Mouse (Mus musculus): ENCODE measurements around the gene Pak3.

Pak3 gene

GRCm38 (mm10) chrX:143664221-143665150 lies 146.1 kb downstream of the Pak3 start:
- DNase-seq (ENCODE audit: extremely low spot score): peak; percentile 53

GRCm38 (mm10) chrX:143665771-143666170 lies 147.4 kb downstream of the Pak3 start:
- no peak for DNase-seq (ENCODE audit: extremely low spot score)

GRCm38 (mm10) chrX:143666991-143667390 lies 148.6 kb downstream of the Pak3 start:
- DNase-seq (ENCODE audit: extremely low spot score): no peak

GRCm38 (mm10) chrX:143668242-143668641 lies 149.9 kb downstream of the Pak3 start:
- DNase-seq (ENCODE audit: extremely low spot score): peak; percentile 45

GRCm38 (mm10) chrX:143678566-143678965 lies 160.2 kb downstream of the Pak3 start:
- no peak for DNase-seq (ENCODE audit: extremely low spot score)

- no peak for DNase-seq (ENCODE audit: extremely low spot score)
Observed at GRCm38 (mm10) chrX:143722250-143722649, 203.9 kb downstream of the Pak3 start.

GRCm38 (mm10) chrX:143725411-143725810 lies 207.0 kb downstream of the Pak3 start:
- DNase-seq (ENCODE audit: extremely low spot score): no peak

GRCm38 (mm10) chrX:143736035-143736434 lies 217.6 kb downstream of the Pak3 start:
- DNase-seq (ENCODE audit: extremely low spot score): peak; percentile 5

- peak; percentile 21 for DNase-seq (ENCODE audit: extremely low spot score)
Observed at GRCm38 (mm10) chrX:143739171-143739570, 220.8 kb downstream of the Pak3 start.

- DNase-seq (ENCODE audit: extremely low spot score): no peak
Observed at GRCm38 (mm10) chrX:143762556-143762955, 244.2 kb downstream of the Pak3 start.

GRCm38 (mm10) chrX:143815948-143816347 lies 297.6 kb downstream of the Pak3 start:
- DNase-seq (ENCODE audit: extremely low spot score): no peak

- DNase-seq (ENCODE audit: extremely low spot score): no peak
Observed at GRCm38 (mm10) chrX:143818961-143819360, 300.6 kb downstream of the Pak3 start.

GRCm38 (mm10) chrX:143826521-143826920 lies 308.1 kb downstream of the Pak3 start:
- no peak for DNase-seq (ENCODE audit: extremely low spot score)

GRCm38 (mm10) chrX:143827212-143827611 lies 308.8 kb downstream of the Pak3 start, which contains the start of gene Capn6:
Gene Capn6, minus strand, starts transcription at chrX:143827414.
- DNase-seq (ENCODE audit: extremely low spot score): peak; percentile 19

- no peak for DNase-seq (ENCODE audit: extremely low spot score)
Observed at GRCm38 (mm10) chrX:143846637-143847036, 328.2 kb downstream of the Pak3 start.
